Mouse (Mus musculus): ENCODE data around the gene Gm42688.

DNA sequence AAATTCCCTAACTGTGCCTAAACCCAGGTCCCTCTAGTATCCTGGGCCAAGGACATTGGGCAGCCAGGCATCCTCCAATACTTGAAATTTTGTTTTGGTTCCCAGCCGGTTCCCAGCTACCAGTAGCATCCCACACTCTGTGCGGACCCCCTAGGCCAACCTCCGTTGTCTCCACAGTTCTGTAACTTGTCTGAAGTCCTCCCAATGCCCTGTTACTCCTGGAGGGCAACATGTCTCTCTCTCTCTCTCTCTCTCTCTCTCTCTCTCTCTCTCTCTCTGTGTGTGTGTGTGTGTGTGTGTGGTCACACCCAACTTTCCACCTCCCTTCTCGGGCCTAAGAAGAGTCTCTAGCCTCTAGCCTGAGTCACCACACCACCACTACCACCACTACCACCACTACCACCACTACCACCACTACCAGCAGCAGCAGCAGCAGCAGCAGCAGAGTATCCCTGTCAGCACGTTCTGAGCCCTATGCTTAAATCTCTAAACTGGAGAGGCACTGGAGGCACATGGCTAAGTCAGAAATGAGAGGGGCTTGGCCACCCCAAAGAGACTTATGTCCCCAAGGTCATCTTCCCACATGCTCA, 35.0 kb downstream of the Gm42688 start:
- TF ChIP-seq CTCF (IDR thresholded peaks at IDR 0.05): no peak
- TF ChIP-seq EP300 (IDR thresholded peaks at IDR 0.05): no peak
